Mouse (Mus musculus) E14TG2a.4 (cell line): ENCODE measurements around the gene Mical3.

Experiments used
- CTCF ChIP-seq: conservative IDR thresholded peaks from 2 replicates; pipeline ENCODE4 v1.5.1; 2014; ENCODE audit warnings: low read length
- NANOG ChIP-seq: IDR thresholded peaks from 2 replicates; pipeline ENCODE4 v1.6.1; 2014; ENCODE audit warnings: borderline replicate concordance, low read length, mixed read lengths

GRCm38 (mm10) chr6:121029897-121030589 lies 100.8 kb downstream of the Mical3 start:
- TF ChIP-seq CTCF (no peak), NANOG (no peak)
